Mouse (Mus musculus): ENCODE measurements around the gene Chsy1. TPM values are rescaled to one million over a fixed set of nuclear protein-coding genes. Genes with fewer than 3 reads are reported as not detected.

Chsy1 gene
- polyA plus RNA-seq, 1 experiment = 17.2 TPM

DNA sequence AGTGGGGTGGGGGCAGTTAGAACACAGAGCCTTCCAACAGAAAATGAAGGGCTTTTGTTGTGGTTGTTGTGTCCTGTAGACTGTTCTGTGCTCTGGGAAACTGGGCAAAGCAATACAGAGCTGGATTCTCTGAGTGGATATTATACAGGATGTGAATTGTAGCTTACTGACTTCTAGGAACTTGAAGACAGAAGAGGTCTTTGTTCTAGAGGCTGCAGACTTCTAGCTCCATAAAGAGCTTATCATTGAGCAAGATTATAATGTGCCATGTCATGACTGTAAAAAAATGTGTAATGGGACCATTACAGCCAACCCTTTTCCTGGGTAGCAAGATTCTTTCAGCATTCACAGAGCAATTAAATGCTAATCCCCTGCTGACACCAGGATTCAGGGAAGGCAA, 26.9 kb downstream of the Chsy1 start:
- TF ChIP-seq MYOD1 (IDR thresholded peaks at IDR 0.05; ENCODE audit: control insufficient read depth in 1 of 3, insufficient read length in 2 of 3, low read depth in 2 of 3) (no peak), POLR2AphosphoS2 (IDR thresholded peaks at IDR 0.05; ENCODE audit: insufficient read length, low read depth) (no peak), POLR2A (IDR thresholded peaks at IDR 0.05; ENCODE audit: insufficient read length, low read depth) (no peak), CEBPB (IDR thresholded peaks at IDR 0.05; ENCODE audit: insufficient read depth, poor library complexity, severe bottlenecking) (no peak), TCF12 (IDR thresholded peaks at IDR 0.05; ENCODE audit: insufficient read depth, poor library complexity, severe bottlenecking) (no peak), REST (IDR thresholded peaks at IDR 0.05; ENCODE audit: insufficient read depth, insufficient read length) (no peak), E2F4 (IDR thresholded peaks at IDR 0.05; ENCODE audit: insufficient read depth) (no peak), SRF (IDR thresholded peaks at IDR 0.05; ENCODE audit: control insufficient read depth, insufficient read length, low read depth) (no peak)
- Histone ChIP-seq H3K79me2 (ENCODE audit: control insufficient read depth, insufficient read depth) (peaks cover 98% of the 10 kb centered on the region), H3ac (ENCODE audit: control insufficient read depth, insufficient read length) (no peak overlapping the region), H3K4me2 (ENCODE audit: low read depth) (no peak overlapping the region), H3K27me3 (ENCODE audit: control insufficient read depth, insufficient read depth, insufficient read length) (no peaks in the 10 kb centered on the region), H3K36me3 (ENCODE audit: control insufficient read depth, insufficient read depth) (peaks cover 8% of the 10 kb centered on the region), H3K4me3 (no peak overlapping the region)

DNA sequence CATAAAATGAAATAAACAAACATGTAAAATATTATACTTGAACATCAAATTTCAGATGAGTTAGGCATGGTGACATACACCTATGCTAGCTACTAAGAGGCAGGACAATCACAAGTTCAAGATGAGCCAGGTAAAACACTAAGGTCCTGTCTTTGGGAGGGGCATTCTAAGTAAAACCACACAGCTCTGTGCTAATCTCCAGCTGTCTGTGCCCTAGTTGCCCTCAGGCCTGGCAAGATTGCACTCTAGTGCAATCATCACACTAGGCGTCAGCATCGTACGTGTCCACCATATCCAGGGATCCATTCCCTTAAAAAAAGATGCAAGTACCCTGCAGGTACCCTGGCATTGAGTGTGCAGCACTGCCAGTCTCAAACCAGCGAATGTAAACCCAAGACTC, 28.0 kb downstream of the Chsy1 start:
- Histone ChIP-seq H3K79me2 (ENCODE audit: control insufficient read depth, insufficient read depth) (peaks cover 98% of the 10 kb centered on the region), H3K36me3 (ENCODE audit: control insufficient read depth, insufficient read depth) (peaks cover 13% of the 10 kb centered on the region), H3K27me3 (ENCODE audit: control insufficient read depth, insufficient read depth, insufficient read length) (no peaks in the 10 kb centered on the region), H3K4me3 (no peak overlapping the region), H3K4me2 (ENCODE audit: low read depth) (no peak overlapping the region), H3ac (ENCODE audit: control insufficient read depth, insufficient read length) (no peak overlapping the region)
- TF ChIP-seq SRF (IDR thresholded peaks at IDR 0.05; ENCODE audit: control insufficient read depth, insufficient read length, low read depth) (no peak), MYOD1 (IDR thresholded peaks at IDR 0.05; ENCODE audit: control insufficient read depth in 1 of 3, insufficient read length in 2 of 3, low read depth in 2 of 3) (peak in 1 of 3 experiments; percentile 25), REST (IDR thresholded peaks at IDR 0.05; ENCODE audit: insufficient read depth, insufficient read length) (no peak), POLR2A (IDR thresholded peaks at IDR 0.05; ENCODE audit: insufficient read length, low read depth) (no peak), MAX (IDR thresholded peaks at IDR 0.05; ENCODE audit: low read depth) (no peak), USF1 (IDR thresholded peaks at IDR 0.05; ENCODE audit: low read depth) (no peak), E2F4 (IDR thresholded peaks at IDR 0.05; ENCODE audit: insufficient read depth) (no peak), TCF12 (IDR thresholded peaks at IDR 0.05; ENCODE audit: insufficient read depth, poor library complexity, severe bottlenecking) (no peak), CEBPB (IDR thresholded peaks at IDR 0.05; ENCODE audit: insufficient read depth, poor library complexity, severe bottlenecking) (no peak), MYOG (IDR thresholded peaks at IDR 0.05; ENCODE audit: control insufficient read depth in 1 of 3, insufficient read depth in 1 of 3, insufficient read length in 2 of 3, low read depth in 2 of 3) (peak in 1 of 3 experiments; percentile 22)

DNA sequence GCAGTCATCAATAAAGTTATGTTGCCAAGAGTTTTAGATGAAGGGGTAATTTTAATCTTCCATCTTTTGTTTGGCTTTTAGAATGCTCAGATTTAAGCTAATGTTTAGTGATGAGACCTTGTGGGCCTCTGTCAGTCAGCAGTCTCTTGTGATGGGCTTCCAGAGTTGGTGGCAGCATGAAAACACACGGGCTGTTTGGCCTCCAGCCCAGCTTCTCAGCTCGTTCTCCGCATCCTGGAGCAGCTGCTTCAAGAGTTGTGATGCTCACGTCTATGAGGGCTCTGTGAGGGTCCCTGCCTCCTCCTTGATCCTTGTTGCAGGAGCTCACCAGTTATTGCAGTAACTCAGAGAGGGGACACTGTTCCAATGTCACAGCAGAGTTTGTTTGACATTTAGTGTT, 29.0 kb downstream of the Chsy1 start:
- Histone ChIP-seq H3K27me3 (ENCODE audit: control insufficient read depth, insufficient read depth, insufficient read length) (no peaks in the 10 kb centered on the region), H3K4me3 (no peak overlapping the region), H3K4me2 (ENCODE audit: low read depth) (no peak overlapping the region), H3K79me2 (ENCODE audit: control insufficient read depth, insufficient read depth) (peaks cover 98% of the 10 kb centered on the region), H3ac (ENCODE audit: control insufficient read depth, insufficient read length) (no peak overlapping the region), H3K36me3 (ENCODE audit: control insufficient read depth, insufficient read depth) (peaks cover 14% of the 10 kb centered on the region)
- no peak for TF ChIP-seq POLR2A (IDR thresholded peaks at IDR 0.05; ENCODE audit: insufficient read length, low read depth)
- no peak for TF ChIP-seq CEBPB (IDR thresholded peaks at IDR 0.05; ENCODE audit: insufficient read depth, poor library complexity, severe bottlenecking)
- TF ChIP-seq MAX (IDR thresholded peaks at IDR 0.05; ENCODE audit: low read depth) = no peak
- TF ChIP-seq TCF12 (IDR thresholded peaks at IDR 0.05; ENCODE audit: insufficient read depth, poor library complexity, severe bottlenecking) = no peak
- TF ChIP-seq MYOD1 (IDR thresholded peaks at IDR 0.05; ENCODE audit: control insufficient read depth in 1 of 3, insufficient read length in 2 of 3, low read depth in 2 of 3) = no peak
- no peak for TF ChIP-seq USF1 (IDR thresholded peaks at IDR 0.05; ENCODE audit: low read depth)
- TF ChIP-seq SRF (IDR thresholded peaks at IDR 0.05; ENCODE audit: control insufficient read depth, insufficient read length, low read depth) = no peak
- no peak for TF ChIP-seq E2F4 (IDR thresholded peaks at IDR 0.05; ENCODE audit: insufficient read depth)
- no peak for TF ChIP-seq TCF3 (IDR thresholded peaks at IDR 0.05; ENCODE audit: insufficient read length, low read depth)
- TF ChIP-seq REST (IDR thresholded peaks at IDR 0.05; ENCODE audit: insufficient read depth, insufficient read length) = no peak
- no peak for TF ChIP-seq MYOG (IDR thresholded peaks at IDR 0.05; ENCODE audit: control insufficient read depth in 1 of 3, insufficient read depth in 1 of 3, insufficient read length in 2 of 3, low read depth in 2 of 3)

DNA sequence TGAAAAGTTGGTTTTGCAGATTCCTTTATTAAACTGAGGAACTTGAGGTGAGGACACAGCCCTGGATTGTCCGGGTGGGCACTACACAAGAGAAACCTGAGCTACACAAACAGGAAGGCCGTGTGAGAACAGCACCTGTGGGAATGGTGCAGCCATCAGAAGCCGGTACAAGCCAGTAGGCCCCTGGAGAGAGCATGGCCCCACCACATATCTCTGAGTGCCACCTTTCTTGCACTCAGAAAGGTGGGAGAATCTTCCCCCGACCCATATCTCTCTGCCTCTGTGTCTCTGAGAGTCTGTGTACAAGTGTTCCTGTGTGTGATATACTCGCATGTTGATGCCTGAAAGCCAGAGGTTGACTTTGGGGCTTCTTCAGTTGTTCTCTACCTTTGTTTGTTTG, 29.6 kb downstream of the Chsy1 start:
- peaks cover 98% of the 10 kb centered on the region for H3K79me2 ChIP-seq (ENCODE audit: control insufficient read depth, insufficient read depth)
- no peak overlapping the region for H3ac ChIP-seq (ENCODE audit: control insufficient read depth, insufficient read length)
- peaks cover 14% of the 10 kb centered on the region for H3K36me3 ChIP-seq (ENCODE audit: control insufficient read depth, insufficient read depth)
- TF ChIP-seq REST (IDR thresholded peaks at IDR 0.05; ENCODE audit: insufficient read depth, insufficient read length) (no peak), TCF3 (IDR thresholded peaks at IDR 0.05; ENCODE audit: insufficient read length, low read depth) (no peak), E2F4 (IDR thresholded peaks at IDR 0.05; ENCODE audit: insufficient read depth) (no peak), MYOD1 (IDR thresholded peaks at IDR 0.05; ENCODE audit: control insufficient read depth in 1 of 3, insufficient read length in 2 of 3, low read depth in 2 of 3) (no peak), CEBPB (IDR thresholded peaks at IDR 0.05; ENCODE audit: insufficient read depth, poor library complexity, severe bottlenecking) (no peak), TCF12 (IDR thresholded peaks at IDR 0.05; ENCODE audit: insufficient read depth, poor library complexity, severe bottlenecking) (no peak), POLR2A (IDR thresholded peaks at IDR 0.05; ENCODE audit: insufficient read length, low read depth) (no peak), MAX (IDR thresholded peaks at IDR 0.05; ENCODE audit: low read depth) (no peak), MYOG (IDR thresholded peaks at IDR 0.05; ENCODE audit: control insufficient read depth in 1 of 3, insufficient read depth in 1 of 3, insufficient read length in 2 of 3, low read depth in 2 of 3) (no peak), POLR2AphosphoS2 (IDR thresholded peaks at IDR 0.05; ENCODE audit: insufficient read length, low read depth) (no peak), SRF (IDR thresholded peaks at IDR 0.05; ENCODE audit: control insufficient read depth, insufficient read length, low read depth) (no peak), USF1 (IDR thresholded peaks at IDR 0.05; ENCODE audit: low read depth) (no peak)
- no peaks in the 10 kb centered on the region for H3K27me3 ChIP-seq (ENCODE audit: control insufficient read depth, insufficient read depth, insufficient read length)
- H3K4me2 ChIP-seq (ENCODE audit: low read depth) = no peak overlapping the region
- no peak overlapping the region for H3K4me3 ChIP-seq

All from myocyte (in vitro differentiated cells).